Mouse (Mus musculus) embryonic facial prominence, embryonic 13.5 days (tissue): ENCODE data around the gene Tmem91. TPM values are rescaled to one million over a fixed set of nuclear protein-coding genes. Genes with fewer than 3 reads are reported as not detected.

Source experiments
- ATAC-seq: fragments of 200-750 bp; cut with Nextera tagmentation; 2 replicates; pipeline ENCODE4 v1.8.0; 2017; ENCODE audit warnings: low read depth; ENCODE audit not compliant: insufficient number of reproducible peaks, insufficient read depth, low FRiP score, low TSS enrichment
- H3K27ac ChIP-seq: fragments of 300-500 bp; sonication (generic); 2 replicates; pipeline ENCODE4 v1.5.1; 2015; ENCODE audit warnings: moderate library complexity, mild to moderate bottlenecking, inconsistent platforms
- H3K27me3 ChIP-seq: fragments of 300-500 bp; sonication (generic); 2 replicates; pipeline ENCODE4 v1.6.1; 2015; ENCODE audit warnings: mild to moderate bottlenecking, inconsistent platforms
- H3K36me3 ChIP-seq: fragments of 300-500 bp; sonication (generic); 2 replicates; pipeline ENCODE4 v1.6.1; 2015; ENCODE audit warnings: mild to moderate bottlenecking, inconsistent platforms
- H3K4me1 ChIP-seq: fragments of 300-500 bp; sonication (generic); 2 replicates; pipeline ENCODE4 v1.6.1; 2015; ENCODE audit warnings: inconsistent platforms
- H3K4me2 ChIP-seq: fragments of 300-500 bp; sonication (generic); 2 replicates; pipeline ENCODE4 v1.6.1; 2015; ENCODE audit warnings: moderate library complexity, mild to moderate bottlenecking, inconsistent platforms
- H3K4me3 ChIP-seq: fragments of 300-500 bp; sonication (generic); 2 replicates; pipeline ENCODE4 v1.5.1; 2015; ENCODE audit warnings: mild to moderate bottlenecking, inconsistent platforms
- H3K9ac ChIP-seq: fragments of 300-500 bp; sonication (generic); 2 replicates; pipeline ENCODE4 v1.6.1; 2015; ENCODE audit warnings: mild to moderate bottlenecking, inconsistent platforms
- H3K9me3 ChIP-seq: fragments of 300-500 bp; sonication (generic); 2 replicates; pipeline ENCODE4 v1.6.1; 2016; ENCODE audit warnings: inconsistent platforms
- WGBS: fragments of 180-500 bp; shearing (Covaris S2); methylation state at CpG from one replicate; pipeline ENCODE4 v1.1.7; 2015; ENCODE audit warnings: mixed read lengths; 5-methylcytosine and 5-hydroxymethylcytosine counted together
- polyA plus RNA-seq: library from polyadenylated mRNA; unstranded; fragments of >200 nt; fragmentation: Nextera tagmentation; extraction: Ambion mirVana; gene quantifications from 2 replicates; pipeline ENCODE4 v1.2.1, GENCODE M21; 2015

Tmem91 gene
- polyA plus RNA-seq, 1 experiment from 2014 or later: 3.8 TPM

DNA sequence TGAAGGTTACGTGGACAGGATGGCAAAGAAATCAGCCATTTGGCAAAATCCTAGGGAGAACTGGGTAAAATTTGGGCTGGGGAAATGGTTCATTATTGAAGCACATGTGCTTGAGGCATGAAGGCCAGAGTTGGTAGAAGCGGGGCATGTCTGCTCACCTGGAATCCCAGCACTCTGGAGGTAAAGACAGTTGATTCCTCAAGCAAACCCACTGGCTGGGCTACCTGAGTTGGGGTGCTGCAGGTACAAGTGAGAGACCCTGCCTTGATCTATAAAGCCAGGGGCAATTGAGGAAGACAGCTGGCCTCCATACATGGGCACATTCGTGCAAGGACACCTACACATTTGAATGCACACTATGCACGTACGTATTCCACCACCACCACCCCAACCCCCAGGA is 54.9 kb downstream of the Tmem91 start:
- Histone ChIP-seq H3K9ac (no peak overlapping the region), H3K27me3 (no peaks in the 10 kb centered on the region), H3K4me1 (peaks cover 8% of the 10 kb centered on the region), H3K36me3 (peaks cover 41% of the 10 kb centered on the region), H3K27ac (no peak overlapping the region), H3K4me2 (peak overlapping the region; percentile 66), H3K4me3 (peak overlapping the region; percentile 57), H3K9me3 (no peaks in the 10 kb centered on the region)
- no peak for ATAC-seq
- WGBS: 89% methylated on average over 5 of the region's 5 CpGs

DNA sequence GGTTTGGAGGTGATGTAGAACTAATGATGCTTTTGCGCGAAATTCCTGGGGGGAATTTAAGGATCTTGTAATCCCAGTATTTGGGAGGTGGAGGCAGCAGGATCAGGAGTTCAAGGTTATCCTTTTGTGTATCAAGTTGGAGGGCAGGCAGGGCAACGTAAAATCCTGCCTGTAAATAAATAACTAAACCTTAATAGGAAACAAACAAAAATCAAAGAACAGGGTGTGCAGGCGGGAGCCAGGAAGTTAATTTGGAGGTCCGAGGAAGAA is 55.3 kb downstream of the Tmem91 start:
- H3K4me2 ChIP-seq: peak overlapping the region; percentile 66
- H3K4me3 ChIP-seq: peak overlapping the region; percentile 57
- peaks cover 8% of the 10 kb centered on the region for H3K4me1 ChIP-seq
- H3K36me3 ChIP-seq: peaks cover 37% of the 10 kb centered on the region
- no peak overlapping the region for H3K27ac ChIP-seq
- peak overlapping the region; percentile 69 for H3K9ac ChIP-seq
- WGBS: 16% methylated on average over 5 of the region's 5 CpGs
- H3K9me3 ChIP-seq: no peaks in the 10 kb centered on the region
- H3K27me3 ChIP-seq: no peaks in the 10 kb centered on the region
- ATAC-seq: no peak

Other genes with a start within 250 kb of the Tmem91 start
- 0.91 and 2.0 TPM in 2 replicates for gene Ceacam1, start 197.6 kb downstream of the Tmem91 start, polyA plus RNA-seq
- gene Ceacam2, start 135.3 kb downstream of the Tmem91 start, polyA plus RNA-seq: 0.15 TPM in 1 of 2 replicates, not detected in the other
- gene Erich4, start 59.3 kb downstream of the Tmem91 start, polyA plus RNA-seq: not detected in 2 replicates
- gene Dmac2, start 55.8 kb downstream of the Tmem91 start, polyA plus RNA-seq: 36.3 and 37.9 TPM in 2 replicates
- gene B3gnt8, start 48.5 kb downstream of the Tmem91 start, polyA plus RNA-seq: 5.9 and 8.3 TPM in 2 replicates
- 59.9 and 60.6 TPM in 2 replicates for gene Bckdha, start 16.2 kb downstream of the Tmem91 start, polyA plus RNA-seq
- gene Exosc5, start 16.0 kb downstream of the Tmem91 start, polyA plus RNA-seq: 72.6 and 86.4 TPM in 2 replicates
- 25.9 and 26.4 TPM in 2 replicates for gene B9d2, start 5.6 kb upstream of the Tmem91 start, polyA plus RNA-seq
- gene Tgfb1, start 11.8 kb upstream of the Tmem91 start, polyA plus RNA-seq: 3.2 and 3.4 TPM in 2 replicates
- 24.1 and 26.3 TPM in 2 replicates for gene Ccdc97, start 43.9 kb upstream of the Tmem91 start, polyA plus RNA-seq
- 68.4 and 72.9 TPM in 2 replicates for gene Hnrnpul1, start 79.6 kb upstream of the Tmem91 start, polyA plus RNA-seq
- 80.8 and 84.2 TPM in 2 replicates for gene Axl, start 113.5 kb upstream of the Tmem91 start, polyA plus RNA-seq
- 2.7 and 3.9 TPM in 2 replicates for gene Cyp2s1, start 141.7 kb upstream of the Tmem91 start, polyA plus RNA-seq
- not detected in 2 replicates for gene Cyp2b10, start 222.5 kb upstream of the Tmem91 start, polyA plus RNA-seq